Mouse (Mus musculus) heart, postnatal 36 days (tissue): ENCODE results near the gene Ccdc71. TPM values are rescaled to one million over a fixed set of nuclear protein-coding genes. Genes with fewer than 3 reads are reported as not detected.

Experiments used
- DNase-seq, 2 experiments: peaks; one replicate each; pipeline ENCODE4 v3.0.0; 2021 to 2022
- intact Hi-C: fragments of 180-260 bp; cut with DNase I; formaldehyde crosslinking; loops from one replicate; pipeline ENCODE4 v1.15.1; 2025
- total RNA-seq, 2 experiments: library from RNA; stranded (reverse); gene quantifications; 2 replicates each; pipeline ENCODE4 v1.2.3; 2021

Ccdc71 gene
- total RNA-seq, 2 experiments from 2014 or later: 22.9 to 24.1 TPM

- intact Hi-C loops: no loop called here
- DNase-seq: no peak
Observed at GRCm38 (mm10) chr9:108486973-108487530, 26.7 kb downstream of the Ccdc71 start.

DNA sequence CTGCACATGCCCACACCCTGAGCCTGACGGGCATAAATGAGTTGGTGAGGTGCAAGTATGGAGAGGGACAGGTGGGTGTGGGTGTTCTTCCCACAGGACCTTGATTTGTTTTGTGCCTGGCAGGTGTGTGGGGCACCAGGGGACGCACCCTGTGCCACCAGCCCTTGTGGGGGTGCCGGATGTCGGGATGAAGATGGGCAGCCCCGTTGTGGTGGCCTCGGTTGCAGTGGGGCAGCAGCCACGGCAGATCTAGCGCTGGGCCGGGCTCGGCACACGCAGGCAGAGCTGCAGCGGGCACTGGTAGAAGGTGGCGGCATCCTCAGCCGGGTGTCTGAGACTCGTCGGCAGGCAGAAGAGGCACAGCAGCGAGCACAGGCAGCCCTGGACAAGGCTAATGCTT, 28.1 kb downstream of the Ccdc71 start:
- intact Hi-C loops: no loop called here
- DNase-seq: no peak

DNA sequence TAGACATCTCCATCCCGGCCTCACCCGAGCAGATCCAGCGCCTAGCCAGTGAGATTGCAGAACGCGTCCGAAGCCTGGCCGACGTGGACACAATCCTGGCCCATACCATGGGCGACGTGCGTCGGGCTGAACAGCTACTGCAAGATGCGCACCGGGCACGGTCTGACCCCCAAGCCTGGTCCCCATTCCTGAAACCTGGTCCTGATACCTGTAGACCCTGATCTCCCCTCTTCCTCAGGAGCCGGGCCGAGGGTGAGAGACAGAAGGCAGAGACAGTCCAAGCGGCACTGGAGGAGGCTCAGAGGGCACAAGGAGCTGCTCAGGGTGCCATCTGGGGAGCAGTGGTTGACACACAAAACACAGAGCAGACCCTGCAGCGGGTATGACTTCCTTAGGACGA, 28.9 kb downstream of the Ccdc71 start:
- intact Hi-C loops: no loop called here

GRCm38 (mm10) chr9:108489702-108490558, 29.6 kb downstream of the Ccdc71 start:
- intact Hi-C loops: loop anchor here (1.0 kb wide), 1 partner anchor 8 kb away; no protein-coding TSS in a partner anchor
- no peak for DNase-seq

More for the DNA sequence above, 28.9 kb downstream of the Ccdc71 start:
- no peak for DNase-seq

DNA sequence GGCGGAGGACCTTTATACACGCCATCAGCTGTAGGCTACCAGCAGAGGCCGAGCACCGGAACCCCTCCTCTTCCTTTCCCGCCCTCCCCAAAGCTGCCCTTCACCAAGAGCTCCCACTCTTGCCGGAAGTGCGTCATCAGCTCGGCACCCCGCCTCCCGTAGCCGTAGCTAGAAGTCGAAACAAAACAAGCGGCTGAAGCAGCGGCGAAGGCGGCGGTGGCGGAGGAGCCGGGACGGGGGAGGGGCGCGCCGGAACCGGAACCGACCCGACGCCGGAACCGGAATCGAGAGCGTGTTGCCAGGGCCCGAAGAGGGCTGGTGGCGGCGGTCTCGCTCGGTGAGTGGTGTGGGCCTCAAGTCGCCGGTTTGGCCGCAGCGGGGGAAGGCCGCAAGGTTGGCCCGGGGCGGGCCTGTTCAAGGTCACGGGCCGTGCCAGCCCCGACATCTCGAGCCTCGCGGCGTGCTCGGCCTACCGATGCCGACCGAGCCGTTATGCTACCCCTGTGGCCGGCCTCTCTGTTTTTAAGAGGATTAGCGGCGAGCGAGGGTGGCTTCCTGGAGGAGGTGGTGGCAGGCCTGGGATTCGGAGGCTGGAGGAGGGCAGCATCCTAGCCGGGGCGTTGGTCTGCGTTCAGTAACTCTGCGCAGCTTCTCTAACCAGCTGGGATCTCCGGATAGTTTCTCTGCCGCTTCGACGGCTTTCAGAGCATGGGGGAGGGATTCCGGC, 30.4 kb downstream of the Ccdc71 start, which contains the start of gene Usp19:
TSS of gene Usp19 (plus strand) at position 44 of the 727 bp plus-strand sequence.
- DNase-seq: peak; percentile 94 to 95
- intact Hi-C loops: loop anchor here (1.0 kb wide), 1 partner anchor 8 kb away; no protein-coding TSS in a partner anchor

DNA sequence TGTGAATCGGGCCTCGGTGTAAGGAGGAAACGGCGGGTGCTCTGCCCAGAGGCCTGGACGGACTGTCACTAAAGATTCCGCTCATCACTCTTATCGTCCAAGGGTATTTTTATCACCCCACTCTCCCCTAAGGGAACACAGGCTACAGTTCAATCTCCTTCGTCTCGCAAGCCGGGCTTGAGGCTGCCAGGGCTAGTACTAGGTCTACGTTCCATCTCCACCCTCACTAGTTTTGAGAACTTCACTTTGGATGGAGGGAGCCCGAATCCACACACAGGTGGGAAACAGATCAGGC, 30.9 kb downstream of the Ccdc71 start:
- no peak for DNase-seq
- intact Hi-C loops: no loop called here

- DNase-seq: peak in 1 of 2 experiments; percentile 35
- intact Hi-C loops: loop anchor here (2.0 kb wide), 1 partner anchor 15 kb away; the partner anchor contains the start of gene Qars
Observed at GRCm38 (mm10) chr9:108492043-108492750, 31.9 kb downstream of the Ccdc71 start.

- no peak for DNase-seq
- intact Hi-C loops: loop anchor here (2.0 kb wide), 1 partner anchor 14 kb away; the partner anchor contains the start of gene Qars
Observed at GRCm38 (mm10) chr9:108493246-108493645, 32.9 kb downstream of the Ccdc71 start.

DNA sequence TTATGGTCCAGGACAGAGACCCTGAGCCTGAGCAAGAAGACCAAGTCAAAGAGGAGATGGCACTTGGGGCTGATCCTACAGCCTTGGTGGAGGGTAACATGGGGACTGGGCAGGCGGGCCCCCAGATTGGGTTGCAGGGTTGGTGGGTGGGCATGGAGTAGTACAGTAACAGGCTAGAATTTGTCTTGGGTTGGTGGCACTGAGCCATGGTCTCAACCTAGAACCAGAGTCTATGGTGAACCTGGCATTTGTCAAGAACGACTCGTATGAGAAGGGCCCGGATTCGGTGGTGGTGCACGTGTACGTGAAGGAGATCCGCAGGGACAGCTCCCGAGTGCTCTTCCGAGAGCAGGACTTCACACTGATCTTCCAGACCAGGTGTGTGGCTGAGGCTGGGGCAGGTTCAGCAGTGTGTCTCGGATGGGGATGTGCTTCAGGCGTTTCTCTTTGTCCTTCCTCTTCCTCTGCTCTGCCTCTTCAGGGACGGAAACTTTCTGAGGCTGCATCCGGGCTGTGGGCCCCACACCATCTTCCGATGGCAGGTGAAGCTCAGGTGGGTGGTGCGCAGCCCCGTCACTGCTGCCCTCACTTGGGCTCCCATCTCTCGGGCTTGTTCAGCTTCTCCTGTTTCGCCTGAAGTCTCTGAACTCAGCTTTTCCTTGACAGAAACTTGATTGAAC, 34.0 kb downstream of the Ccdc71 start:
- intact Hi-C loops: no loop called here

GRCm38 (mm10) chr9:108494905-108495304, 34.6 kb downstream of the Ccdc71 start:
- intact Hi-C loops: no loop called here

More for the DNA sequence above, 34.0 kb downstream of the Ccdc71 start:
- DNase-seq: no peak

GRCm38 (mm10) chr9:108499231-108499630, 38.9 kb downstream of the Ccdc71 start:
- intact Hi-C loops: no loop called here
- DNase-seq: no peak

More at GRCm38 (mm10) chr9:108494905-108495304, 34.6 kb downstream of the Ccdc71 start:
- no peak for DNase-seq

DNA sequence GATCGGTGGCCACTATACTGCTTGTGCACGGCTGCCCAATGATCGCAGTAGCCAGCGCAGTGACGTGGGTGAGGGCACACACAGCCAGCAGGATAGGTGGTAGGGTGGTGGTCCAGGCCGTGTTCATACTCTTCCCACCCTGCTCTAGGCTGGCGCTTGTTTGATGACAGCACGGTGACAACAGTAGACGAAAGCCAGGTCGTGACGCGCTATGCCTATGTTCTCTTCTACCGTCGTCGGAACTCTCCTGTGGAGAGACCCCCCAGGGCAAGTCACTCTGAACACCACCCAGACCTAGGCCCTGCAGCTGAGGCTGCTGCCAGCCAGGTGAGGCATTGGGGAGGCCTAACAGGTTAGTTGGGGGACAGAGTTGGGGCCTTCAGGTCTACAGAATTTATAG, 39.6 kb downstream of the Ccdc71 start:
- intact Hi-C loops: no loop called here
- no peak for DNase-seq

DNA sequence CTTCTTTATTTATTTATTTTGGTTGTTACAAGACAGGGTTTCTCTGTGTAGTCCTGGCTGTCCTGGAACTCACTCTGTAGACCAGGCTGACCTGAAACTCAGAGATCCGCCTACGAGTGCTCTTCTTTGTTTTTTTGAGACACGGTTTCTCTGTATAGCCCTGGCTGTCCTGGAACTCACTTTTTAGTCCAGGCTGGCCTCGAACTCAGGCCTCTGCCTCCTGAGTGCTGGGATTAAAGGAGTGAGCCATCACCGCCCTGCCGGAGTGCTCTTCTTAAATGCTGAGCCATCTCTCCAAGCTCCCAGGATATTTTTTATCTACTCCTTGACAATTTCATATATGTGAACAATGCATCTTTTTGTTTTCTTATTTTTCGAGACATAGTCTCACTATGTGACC, 46.6 kb downstream of the Ccdc71 start:
- no peak for DNase-seq
- intact Hi-C loops: loop anchor here (2.0 kb wide), 1 partner anchor 14 kb away; no protein-coding TSS in a partner anchor

DNA sequence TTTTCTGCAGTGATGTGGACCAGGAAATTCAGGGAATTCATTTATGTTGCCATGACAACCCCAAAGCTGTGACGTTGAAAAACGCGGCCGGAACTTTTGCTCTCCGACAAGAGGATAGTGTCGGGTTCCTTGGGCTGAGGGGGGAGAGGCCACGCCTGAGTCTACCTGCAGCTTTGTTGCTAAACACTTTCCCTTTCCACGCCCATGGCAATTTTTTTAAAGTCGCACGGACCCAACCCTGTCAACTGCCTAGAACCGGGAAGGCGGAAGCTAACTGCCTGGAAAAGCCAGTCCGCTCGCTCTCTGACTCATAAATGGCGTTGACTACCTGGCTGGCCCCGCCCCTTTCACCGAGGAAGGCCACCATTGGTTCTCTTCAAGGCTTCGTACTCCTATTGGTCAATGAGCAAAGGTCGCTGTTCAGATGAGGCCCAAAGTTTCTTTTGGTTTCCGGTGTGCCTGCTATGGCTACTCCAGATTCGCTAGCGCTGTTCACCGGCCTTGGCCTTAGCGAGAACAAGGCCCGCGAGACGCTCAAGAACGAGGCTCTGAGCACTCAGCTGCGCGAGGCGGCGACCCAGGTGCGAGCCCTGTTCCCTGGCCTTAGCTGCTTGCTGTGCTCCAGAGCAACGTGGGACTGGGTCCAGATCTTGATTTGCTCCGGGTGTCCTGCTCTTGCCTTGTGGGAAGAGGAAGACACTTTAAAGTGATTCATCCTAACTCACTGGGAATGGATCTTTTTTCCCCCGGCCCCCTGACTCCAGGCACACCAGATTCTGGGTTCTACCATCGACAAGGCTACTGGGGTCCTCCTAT, 47.5 kb downstream of the Ccdc71 start, which contains the start of gene Qars:
TSS of gene Qars (plus strand) at position 88 of the 816 bp plus-strand sequence.
- intact Hi-C loops: loop anchor here (2.0 kb wide), 1 partner anchor 15 kb away; no protein-coding TSS in a partner anchor
- DNase-seq: peak; percentile 91 to 92

DNA sequence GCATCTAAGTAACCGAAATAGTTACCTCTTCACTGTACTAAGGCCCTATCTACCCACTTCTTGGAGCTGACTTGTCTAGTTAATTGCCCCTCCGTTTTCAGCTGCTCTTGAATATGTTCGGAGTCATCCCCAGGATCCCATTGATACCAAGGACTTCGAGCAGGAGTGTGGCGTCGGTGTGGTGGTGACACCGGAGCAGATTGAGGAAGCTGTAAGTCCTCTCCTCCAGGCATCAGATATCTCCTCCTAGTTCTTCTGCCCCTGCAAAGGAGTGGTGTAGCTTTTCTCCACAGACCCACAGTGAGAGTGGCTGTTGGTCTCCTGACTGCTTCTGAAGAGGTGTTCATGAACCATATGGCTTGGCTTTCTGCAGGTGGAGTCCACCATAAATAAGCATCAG, 48.4 kb downstream of the Ccdc71 start:
- intact Hi-C loops: no loop called here

More for the DNA sequence above, 48.4 kb downstream of the Ccdc71 start:
- DNase-seq: no peak
